Mouse (Mus musculus): ENCODE measurements around the gene Casq2.

DNA sequence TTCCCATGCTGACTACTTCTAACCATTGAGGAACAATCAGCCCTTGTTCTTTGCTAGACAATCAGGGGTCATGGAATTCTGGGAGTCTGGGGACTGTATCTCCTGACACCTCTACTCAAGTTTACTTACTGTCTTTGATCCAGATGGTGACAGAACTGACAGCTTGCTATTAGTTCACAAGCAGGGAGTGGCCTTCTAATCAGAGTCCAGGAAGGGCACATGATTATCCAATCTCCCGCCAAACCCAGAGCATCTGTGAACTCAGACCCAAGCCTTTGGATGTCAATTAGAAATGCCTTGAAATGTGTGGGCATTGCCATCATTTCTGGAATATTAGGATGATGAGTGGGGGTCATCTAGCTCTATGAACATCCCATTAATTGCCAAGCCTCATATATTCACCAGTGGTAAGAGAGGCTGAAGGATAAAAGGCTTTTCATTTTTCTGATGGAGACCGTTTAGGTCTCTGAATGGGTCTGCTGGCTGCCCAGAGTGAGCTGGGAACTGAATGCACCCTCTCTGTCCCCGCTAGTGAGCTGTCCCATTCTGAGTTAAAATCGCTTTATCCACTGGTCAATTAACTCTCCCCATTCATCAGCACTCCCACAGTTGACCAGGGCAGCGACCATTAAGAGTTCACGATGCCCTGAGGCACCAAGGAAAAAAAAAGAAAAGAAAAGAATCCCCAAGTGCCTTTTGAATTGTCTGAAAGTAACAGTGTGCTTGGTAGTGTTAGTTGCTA is 59.6 kb downstream of the Casq2 start:
- TF ChIP-seq CTCF (IDR thresholded peaks at IDR 0.05; ENCODE audit: borderline replicate concordance, insufficient read depth, low read depth, low read length): no peak
- no peak for TF ChIP-seq POLR2A (IDR thresholded peaks at IDR 0.05; ENCODE audit: borderline replicate concordance, insufficient read depth, low read length)
